Mouse (Mus musculus) cerebellum, adult 8-10 months (tissue): ENCODE measurements around the gene Pim3.

Experiments used
- DNase-seq: peaks from one replicate; pipeline ENCODE4 v3.0.0; 2022

The Pim3 gene

DNA sequence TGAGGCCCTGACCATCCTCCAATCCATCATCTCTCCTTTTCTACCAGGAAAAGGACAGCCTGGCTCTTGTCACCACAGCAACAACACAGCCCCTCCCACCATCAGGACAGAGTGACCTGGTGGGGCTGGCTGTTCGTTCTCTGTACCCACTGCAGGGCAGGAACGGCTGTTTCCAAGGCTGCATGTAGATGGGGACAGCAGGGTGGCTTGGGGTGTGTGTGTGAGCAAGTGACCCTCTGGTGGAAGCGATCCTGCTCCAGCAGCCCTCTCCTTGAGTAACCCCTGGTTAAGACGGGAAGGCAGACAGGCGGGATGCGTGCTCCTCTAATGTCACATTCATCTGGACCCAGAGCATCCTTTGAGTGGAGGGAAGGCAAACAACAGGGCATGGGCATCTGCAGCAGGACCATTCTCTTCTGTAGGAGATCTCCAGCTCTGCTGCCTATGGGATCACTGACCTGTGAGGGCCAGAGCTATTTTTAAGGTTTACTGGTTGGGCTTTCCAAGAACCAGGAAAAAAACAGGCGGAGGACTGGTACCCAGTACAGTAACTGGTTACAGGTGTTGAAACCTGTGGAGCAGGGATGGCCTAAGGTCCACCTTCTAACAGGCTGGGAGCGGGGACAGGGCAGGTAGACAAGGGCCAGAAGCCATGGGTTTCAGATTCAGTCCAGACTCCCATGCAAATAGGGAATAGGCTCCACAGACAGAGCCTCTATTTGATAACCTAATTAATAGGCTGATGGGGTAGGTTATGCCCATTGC is 2.6 kb upstream of the Pim3 start:
- peak; percentile 28 for DNase-seq

DNA sequence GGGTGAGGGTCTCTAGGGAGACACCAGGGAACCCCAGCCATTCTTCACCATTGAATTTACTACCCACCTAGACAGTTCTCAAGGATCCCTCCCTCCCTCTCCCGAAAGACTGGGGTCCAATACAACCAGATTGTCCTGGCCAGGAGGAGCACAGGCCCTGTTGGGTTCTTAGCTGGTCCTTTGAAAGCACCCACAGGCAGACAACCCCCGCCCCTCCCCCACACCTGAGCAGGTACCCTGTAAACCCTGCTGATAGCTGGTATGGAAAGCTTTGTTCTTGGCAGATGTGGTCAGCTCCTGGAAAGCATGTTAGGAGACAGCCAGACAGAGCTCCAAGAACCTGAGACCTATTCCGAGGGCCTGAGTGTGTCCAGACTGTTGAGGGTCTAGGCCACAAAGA is 1.2 kb upstream of the Pim3 start:
- DNase-seq, result peak; percentile 52

- DNase-seq, result peak; percentile 76
Observed at GRCm38 (mm10) chr15:88862881-88863694, 1.1 kb downstream of the Pim3 start.

DNA sequence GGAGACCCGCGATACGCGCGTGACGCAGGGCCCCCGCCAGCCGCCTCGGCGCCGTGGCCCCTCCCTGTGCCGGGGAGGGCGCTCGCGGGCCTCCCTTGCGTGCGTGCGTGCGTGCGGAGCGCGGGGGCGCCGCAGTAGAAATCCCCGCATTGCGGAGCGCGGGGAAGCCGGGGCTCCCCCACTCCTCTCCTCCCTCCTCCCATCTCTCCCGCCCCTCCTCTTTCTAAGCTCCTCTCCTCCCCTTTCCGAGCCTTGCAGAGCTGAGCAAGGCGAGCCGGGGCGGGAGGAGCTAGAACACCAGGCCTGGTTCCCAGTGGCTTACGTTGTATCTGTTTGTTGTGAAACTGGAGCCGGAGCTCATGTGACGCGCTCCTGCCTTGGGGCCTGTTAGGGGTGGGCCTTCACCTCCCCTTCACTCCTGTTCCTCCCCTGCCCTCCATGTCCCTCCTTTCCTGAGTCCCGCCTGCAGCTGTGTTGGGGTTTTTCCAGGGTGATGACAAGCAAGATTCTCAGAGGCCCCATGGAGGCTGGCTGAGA is 1.8 kb downstream of the Pim3 start:
- peak; percentile 86 for DNase-seq

- peak; percentile 56 for DNase-seq
Observed at GRCm38 (mm10) chr15:88864270-88865030, 2.5 kb downstream of the Pim3 start.

DNA sequence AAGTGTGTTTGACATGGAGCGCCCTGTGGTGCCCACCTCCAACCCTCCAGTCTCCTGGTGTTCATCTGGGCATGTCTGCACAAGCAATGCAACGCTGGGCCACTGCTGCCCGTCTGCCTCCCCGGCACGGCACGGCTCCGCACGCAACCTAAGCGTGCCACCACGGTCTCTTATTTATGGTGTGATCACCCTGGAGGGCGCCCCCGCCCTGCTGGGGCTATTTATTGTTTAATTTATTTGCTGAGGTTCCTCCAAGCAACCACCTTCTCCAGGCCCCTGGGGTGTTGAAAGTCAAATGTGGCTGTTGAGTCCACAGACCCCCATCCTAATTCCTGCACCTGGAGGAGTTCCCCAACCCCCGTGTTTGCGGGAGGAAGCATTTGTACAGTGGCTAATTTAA is 3.1 kb downstream of the Pim3 start:
- peak; percentile 57 for DNase-seq

GRCm38 (mm10) chr15:88865888-88866695 is 4.1 kb downstream of the Pim3 start:
- peak; percentile 28 for DNase-seq

DNA sequence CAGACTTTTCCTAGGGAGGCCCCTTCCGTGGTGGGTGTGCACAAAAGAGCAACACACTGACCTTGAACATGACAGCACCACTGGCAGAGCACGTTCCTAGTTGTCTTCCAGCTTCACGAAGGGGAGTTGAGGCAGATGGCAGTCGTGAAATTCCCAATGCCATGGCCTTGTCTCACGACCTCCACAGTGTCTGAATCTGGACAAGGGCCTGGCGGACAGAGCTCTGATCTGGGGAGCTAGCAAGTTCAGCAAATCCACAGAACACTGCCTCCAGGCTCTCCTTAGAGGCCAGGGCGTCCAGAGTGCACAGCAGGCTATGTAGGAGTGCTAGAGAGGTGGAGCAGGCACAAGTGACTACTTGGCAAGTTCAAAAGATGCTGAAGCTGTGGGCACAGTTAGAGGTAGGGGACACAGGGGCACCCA is 5.0 kb downstream of the Pim3 start:
- no peak for DNase-seq

DNA sequence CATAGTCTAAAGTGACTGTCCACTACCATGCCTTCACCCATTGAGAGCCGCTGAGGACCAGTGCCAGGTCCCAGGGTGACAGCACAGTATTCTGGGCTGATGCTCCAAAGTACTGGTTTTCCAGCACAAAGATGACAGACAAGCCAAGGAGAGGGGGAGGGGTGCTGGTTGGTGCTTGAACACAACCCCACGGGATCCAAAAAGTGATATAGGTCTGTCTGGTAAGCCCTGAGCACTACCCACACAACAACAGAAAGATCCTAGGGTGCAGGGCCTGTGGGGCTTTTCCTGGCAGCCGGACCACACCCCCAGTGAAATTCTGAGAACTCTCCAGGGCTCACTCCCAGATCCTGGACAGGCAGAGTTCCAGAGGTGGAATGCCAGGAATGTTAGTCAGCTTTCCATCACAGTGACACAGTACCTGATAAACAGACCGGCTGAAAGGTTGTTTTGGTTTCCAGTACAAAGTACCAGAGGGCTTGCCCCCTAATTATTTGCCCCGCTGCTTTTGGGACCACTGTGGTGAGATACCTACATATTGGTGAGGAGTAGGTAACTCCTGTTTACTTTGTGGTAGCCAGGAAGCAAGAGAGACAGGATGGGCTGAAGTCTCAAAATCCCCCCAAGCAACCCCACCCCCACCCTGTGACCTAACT is 5.5 kb downstream of the Pim3 start:
- peak; percentile 30 for DNase-seq

- no peak for DNase-seq
Observed at GRCm38 (mm10) chr15:88868024-88868742, 6.2 kb downstream of the Pim3 start.

DNA sequence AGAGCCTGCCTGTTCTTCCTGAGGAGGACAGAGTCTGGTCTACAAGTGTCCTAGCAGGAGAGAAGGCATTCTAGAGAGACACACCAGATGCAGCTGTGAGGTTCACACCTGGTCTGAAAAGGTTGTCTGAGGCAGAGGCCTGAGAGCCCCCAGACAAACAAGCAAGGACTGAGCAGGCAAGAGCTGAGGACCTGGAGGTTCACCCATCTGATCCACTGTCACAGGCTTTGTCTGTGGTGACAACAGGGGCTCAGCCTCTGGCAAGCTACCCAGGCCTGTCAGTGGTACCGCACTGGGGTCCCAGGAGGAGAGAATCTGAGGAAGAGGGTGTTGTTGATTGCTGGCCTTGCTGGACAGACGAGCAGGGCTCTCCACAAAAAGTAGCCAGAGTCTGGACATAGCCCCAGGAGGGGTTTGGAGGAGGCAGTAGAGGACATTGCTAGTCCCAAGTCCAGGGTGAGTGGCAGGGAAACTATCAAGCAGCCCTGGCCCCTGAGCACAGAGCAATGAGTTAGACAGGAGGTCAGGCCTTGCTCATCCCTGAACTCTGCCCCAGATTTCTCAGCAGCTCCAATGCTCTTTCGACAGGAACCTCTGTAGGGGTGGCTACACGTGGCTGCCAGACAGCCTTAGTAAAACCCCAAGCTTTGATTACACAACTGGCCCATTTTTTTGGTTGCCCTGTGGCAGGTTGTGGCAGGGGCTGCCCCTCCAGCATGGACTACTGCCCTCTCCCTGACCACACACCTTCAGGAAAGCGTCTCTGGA is 8.6 kb downstream of the Pim3 start:
- DNase-seq, result no peak

- DNase-seq, result no peak
Observed at GRCm38 (mm10) chr15:88874061-88874460, 12.1 kb downstream of the Pim3 start.

DNA sequence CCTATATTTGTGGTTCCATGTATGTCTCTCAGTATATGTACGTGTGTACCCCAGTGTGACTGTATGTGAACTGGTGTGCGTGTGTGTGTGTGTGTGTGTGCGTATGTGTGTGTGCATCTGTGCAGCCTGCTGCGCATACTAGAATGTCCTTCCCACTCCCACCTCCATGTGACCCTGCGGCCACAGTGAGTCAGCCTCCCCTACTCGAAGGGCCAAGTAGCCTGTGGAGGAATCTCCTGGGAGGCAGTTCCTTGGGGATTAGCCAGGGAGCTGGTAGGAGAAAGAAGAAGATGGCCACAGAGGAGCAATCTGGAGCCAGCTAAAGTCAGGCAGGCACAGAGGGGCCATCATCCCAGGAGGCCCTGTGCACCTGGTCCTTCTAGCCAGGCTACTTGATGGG is 12.5 kb downstream of the Pim3 start:
- DNase-seq, result no peak

GRCm38 (mm10) chr15:88875625-88876081 is 13.7 kb downstream of the Pim3 start:
- DNase-seq, result no peak

- peak; percentile 87 for DNase-seq
Observed at GRCm38 (mm10) chr15:88876155-88877020, 14.4 kb downstream of the Pim3 start.

GRCm38 (mm10) chr15:88877021-88877400 is 15.0 kb downstream of the Pim3 start:
- no peak for DNase-seq

GRCm38 (mm10) chr15:88881253-88882044 is 19.5 kb downstream of the Pim3 start:
- no peak for DNase-seq

DNA sequence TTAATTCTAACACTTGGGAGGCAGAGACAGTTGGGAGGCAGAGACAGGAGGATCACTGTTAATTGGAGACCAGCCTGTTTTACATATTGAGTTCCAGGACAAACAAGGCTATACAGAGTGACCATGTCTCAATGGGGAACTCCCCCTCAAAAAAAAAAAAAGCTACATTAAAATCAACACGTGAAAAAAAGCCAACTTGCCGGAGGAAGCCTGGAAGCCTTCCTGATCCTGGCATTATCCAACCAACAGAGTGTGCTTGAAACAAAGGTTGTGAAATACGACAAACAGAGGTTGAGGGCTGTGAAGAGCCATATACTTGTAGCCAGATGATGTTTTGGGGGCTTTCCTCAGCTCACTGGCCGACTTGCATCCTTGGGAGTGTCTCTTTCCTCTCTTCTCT is 20.9 kb downstream of the Pim3 start:
- DNase-seq, result no peak
